Mouse (Mus musculus) cerebellum, postnatal 25 days (tissue): ENCODE measurements around the gene Gngt1.
A peak's percentile ranks its signal among the peaks of the same experiment; 100 is the strongest.

Experiments
- DNase-seq, 2 experiments: peaks; one replicate each; pipeline ENCODE4 v3.0.0; 2021; ENCODE audit warnings: mixed read lengths in 2 of 2

Gngt1 gene

GRCm38 (mm10) chr6:3993492-3993891, at the start of gene Gngt1:
Gene Gngt1, plus strand, starts transcription at chr6:3993792.
- DNase-seq: no peak

GRCm38 (mm10) chr6:3954969-3955368, 38.6 kb upstream of the Gngt1 start:
- no peak for DNase-seq

DNA sequence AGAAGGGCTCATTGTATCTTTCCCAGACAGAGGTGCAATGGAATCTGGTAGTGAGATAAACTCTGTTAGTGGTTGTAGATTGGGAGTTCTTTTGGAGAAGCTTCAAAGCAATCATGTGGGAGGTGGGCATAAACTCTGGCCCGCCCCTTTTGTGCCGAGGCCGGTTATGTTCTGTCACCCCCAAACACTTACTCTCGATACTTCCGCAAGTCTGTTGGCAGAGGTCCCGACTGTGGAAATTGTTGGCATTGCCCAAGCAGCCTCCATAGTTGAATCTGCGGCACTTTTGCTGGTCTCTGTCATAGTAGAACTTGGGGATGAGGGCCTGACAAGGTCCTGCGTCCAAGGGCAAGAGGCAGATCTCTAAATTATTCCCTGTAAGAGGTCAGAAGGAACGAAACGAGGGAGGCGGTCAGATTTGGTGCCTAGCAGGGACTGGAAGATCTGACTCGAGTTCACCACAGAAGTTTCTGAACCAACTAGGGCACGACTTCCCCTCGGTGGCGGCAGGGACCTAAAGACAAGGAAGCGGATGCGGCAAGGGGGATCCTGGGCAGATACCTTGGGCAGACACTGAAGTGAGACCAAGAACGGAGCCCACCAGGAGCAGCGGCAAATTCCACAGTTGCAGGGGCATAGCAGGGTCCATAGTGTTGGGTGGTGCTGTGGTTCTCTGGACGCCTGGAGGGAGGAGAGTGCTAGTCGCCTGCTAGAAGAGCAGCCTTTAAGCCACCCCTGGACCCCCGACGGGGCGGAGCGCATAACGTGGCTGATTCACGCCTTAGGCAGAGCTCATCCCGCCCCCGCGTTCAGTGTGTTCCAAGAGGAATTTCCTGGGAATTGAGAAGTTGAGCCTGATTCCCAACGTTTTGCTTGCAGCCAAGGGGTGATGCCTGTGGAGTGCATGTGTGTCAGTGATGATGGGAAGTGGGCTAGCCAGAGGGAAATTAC, 25.6 kb upstream of the Gngt1 start:
- DNase-seq: peak; percentile 3

- no peak for DNase-seq
These were observed 19.9 kb upstream of the Gngt1 start for GRCm38 (mm10) chr6:3973679-3974078.

GRCm38 (mm10) chr6:3982661-3983284, 10.8 kb upstream of the Gngt1 start:
- no peak for DNase-seq

DNA sequence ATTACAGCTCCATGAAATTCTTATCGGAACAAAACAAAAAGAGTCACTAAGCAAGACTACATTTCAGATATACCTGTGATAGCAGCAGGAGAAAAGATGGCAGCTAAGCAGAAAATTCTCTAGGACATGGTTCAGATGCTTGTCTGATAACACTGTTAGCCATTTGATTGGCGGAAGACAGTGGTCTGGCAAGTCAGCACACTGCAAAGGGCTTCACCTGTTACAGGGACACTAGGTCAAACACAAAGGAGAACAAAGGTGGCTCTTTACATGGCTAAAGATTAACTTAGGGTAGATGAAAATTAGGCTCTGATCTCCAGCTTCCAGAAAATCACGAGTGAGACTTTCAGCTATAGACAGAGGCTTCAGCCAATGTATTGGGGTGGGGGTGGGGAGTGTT, 4.8 kb upstream of the Gngt1 start, which contains the start of gene Tfpi2:
Gene Tfpi2 (minus strand): TSS at position 170 of the 400 bp plus-strand sequence.
- no peak for DNase-seq

DNA sequence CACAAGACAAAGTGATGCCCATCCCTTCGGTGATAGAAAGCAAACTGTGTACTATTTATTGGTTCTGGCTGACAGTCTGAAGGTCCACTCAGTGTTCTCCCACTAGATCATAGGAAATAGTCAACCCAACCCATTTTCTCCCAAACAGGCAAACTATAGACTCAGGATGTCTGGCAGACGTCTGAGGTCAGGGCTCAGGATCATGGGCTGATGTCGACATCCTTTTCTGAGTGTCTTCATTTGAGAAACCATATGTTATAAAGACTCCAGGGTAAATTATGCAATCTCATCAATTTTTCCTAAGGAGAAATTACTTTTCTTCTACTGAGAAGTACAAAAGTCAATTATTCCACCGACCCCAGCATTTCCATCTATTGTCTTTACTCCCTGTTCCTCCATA, 4.5 kb downstream of the Gngt1 start:
- DNase-seq: no peak

GRCm38 (mm10) chr6:3999296-3999695, 5.7 kb downstream of the Gngt1 start:
- no peak for DNase-seq

DNA sequence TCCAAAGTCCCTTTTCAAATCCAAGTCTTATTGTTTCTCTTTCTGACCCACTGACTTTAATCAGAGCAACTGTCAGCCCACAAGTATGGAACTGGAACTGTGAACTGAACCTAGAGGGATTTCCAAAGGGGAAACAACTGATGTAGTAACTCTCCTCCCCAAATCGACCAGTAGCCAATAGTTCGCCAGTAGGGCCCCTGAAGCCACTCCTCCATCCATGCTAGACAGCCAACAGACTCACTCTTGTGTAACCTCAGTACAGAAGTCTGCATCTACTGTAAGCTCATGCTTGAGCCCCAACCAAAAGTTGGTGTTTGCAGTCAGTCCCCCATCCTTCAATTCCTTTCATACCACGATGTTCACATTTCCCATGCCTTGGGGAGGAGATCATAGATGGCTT, 7.1 kb downstream of the Gngt1 start:
- no peak for DNase-seq

- DNase-seq: no peak
These were observed 9.9 kb downstream of the Gngt1 start for GRCm38 (mm10) chr6:4003445-4003844.

DNA sequence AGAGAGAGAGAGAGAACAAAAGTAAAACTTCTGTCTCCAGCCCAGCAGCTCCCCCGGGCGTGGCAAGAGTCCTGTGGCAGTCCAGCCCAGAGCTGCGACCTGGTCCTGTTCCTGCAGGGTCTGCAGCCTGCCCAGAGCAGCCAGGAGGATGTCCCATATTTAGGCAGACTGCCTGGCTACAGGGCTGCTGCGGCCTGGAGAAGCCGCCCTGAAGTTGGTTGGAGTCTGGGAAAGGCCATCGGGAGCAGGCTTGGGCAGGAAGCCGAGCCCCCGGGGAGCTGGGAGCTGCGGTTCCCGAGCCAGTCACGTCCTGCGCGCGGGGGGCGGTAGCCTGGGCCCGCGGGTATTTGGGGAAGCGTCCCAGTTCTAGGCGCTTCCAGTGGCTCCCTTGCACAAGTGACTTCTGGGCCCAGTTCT, 10.3 kb downstream of the Gngt1 start, which contains the start of gene Gng11:
Gene Gng11 (plus strand): TSS at position 15 of the 417 bp plus-strand sequence.
- DNase-seq: peak; percentile 35 to 58

DNA sequence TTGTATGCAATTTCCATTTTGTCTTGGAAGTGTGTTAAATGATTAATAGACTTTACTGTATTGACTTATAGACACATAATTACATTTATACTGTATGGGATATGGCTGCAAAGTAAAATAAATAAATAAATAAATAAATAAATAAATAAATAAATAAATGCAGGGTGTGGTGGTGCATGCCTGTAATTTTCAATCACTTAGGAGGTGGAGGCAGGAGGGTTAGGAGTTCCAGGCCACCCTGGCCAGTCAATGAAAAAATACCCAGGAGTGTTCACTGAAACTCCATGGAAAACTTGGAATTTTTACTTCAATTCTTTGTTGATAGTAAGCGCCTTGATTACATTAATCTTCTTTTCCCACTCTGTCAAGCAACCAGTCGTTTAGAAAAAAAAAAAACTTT, 11.2 kb downstream of the Gngt1 start:
- DNase-seq: no peak

GRCm38 (mm10) chr6:4008501-4009040, 15.0 kb downstream of the Gngt1 start:
- no peak for DNase-seq

DNA sequence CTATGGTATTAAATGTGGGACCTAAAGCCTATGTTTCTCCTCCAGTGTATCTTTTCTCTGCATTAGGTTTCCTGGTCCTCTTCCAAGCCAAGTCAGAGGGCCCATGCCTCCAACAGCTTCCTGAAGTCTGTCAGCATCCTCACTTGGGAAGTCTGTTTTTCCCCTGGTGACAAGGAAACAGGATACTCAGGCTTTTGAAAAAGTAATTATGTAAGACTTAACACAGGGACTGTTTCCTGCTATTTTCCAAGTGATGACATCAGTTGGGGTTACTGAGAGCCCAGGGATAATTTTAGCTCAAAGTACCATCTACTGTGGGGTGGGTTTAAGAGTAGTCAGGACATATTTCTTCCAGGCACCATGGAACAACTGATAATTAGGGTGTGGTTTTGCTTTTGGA, 16.0 kb downstream of the Gngt1 start:
- no peak for DNase-seq

- DNase-seq: no peak
These were observed 29.1 kb downstream of the Gngt1 start for GRCm38 (mm10) chr6:4022645-4023044.

DNA sequence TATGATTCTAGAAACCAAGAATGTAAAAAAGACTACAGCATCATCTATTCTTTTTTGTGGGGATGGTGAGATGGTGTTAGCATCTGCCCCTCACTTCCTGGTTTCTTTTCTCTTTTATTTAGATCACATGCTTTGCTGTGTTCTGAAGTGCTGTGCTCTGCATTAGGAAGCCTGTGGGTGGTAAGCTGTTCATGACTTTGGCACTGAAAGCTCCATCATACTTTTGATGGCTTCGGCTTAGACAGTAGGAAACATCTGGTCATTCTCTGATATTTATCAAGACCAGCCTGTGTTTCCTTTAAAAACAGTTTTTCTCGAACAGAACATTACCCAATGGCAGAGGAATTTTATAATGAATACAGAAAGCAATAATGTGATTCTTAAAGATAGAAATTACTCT, 32.8 kb downstream of the Gngt1 start:
- no peak for DNase-seq

DNA sequence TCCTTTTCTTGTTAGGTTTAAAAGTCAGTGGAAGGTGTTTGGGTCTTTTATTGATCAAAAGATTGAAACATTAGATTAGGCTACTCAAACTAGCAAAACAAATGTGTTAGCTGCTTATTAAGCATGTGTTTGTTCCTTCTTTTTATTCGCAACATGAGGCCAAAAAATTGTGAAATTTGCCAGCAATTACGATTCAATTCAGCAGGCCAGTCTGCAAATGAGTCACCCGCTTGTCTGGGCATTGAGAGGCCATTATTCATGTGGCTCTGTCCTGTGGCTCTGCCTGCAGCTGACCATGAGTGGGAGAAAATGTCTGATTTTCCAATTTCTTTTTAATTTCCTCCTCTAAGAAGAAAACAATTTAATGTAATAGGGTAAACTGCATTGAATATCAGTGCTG, 37.4 kb downstream of the Gngt1 start:
- DNase-seq: no peak

DNA sequence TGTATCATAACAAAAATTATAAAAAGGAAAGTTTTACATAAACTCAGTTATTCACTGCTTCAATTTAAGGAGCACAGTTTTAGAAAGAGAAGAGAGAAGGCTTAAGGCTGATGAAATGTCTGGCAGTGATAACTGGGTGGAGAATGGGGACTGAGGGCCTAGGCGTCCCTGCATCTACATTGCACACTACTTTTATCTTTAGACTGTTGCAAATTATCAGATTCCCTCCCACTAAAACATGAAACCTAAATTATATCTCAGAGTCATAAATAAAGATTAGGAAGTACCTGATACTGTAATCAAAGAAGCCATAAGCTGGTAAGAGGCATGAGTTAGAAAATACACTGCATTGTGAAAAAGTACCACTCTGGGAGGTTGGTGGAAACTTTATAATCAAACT, 48.2 kb downstream of the Gngt1 start:
- DNase-seq: no peak
